Mouse (Mus musculus) bone marrow, adult 2 months (tissue): ENCODE data around the gene Supt20.

ENCODE experiments used
- CTCF ChIP-seq: fragments of 200-500 bp; IDR thresholded peaks from 2 replicates; pipeline ENCODE4 v1.5.1; 2011; ENCODE audit warnings: low read length, control low read depth; ENCODE audit not compliant: control insufficient read depth, insufficient read depth
- POLR2A ChIP-seq: fragments of 200-500 bp; IDR thresholded peaks from 2 replicates; pipeline ENCODE4 v1.6.1; 2011; ENCODE audit warnings: low read depth, mild to moderate bottlenecking, control low read depth, low read length, borderline replicate concordance; ENCODE audit not compliant: control insufficient read depth

- no peak for TF ChIP-seq CTCF
- no peak for TF ChIP-seq POLR2A
Observed at GRCm38 (mm10) chr3:54657090-54657489, 35.5 kb upstream of the Supt20 start.
